Mouse (Mus musculus) forebrain, embryonic 10.5 days (tissue): ENCODE data around the gene Sypl. TPM values are rescaled to one million over a fixed set of nuclear protein-coding genes. Genes with fewer than 3 reads are reported as not detected.

Source experiments
- polyA plus RNA-seq: library from polyadenylated mRNA; unstranded; fragments of >200 nt; fragmentation: Nextera tagmentation; extraction: Ambion mirVana; gene quantifications from 2 replicates; pipeline ENCODE4 v1.2.1, GENCODE M21; 2016

Sypl gene
- polyA plus RNA-seq, 1 experiment from 2014 or later: 48.6 TPM

Other genes with a start within 250 kb of the Sypl start
- gene Nampt, start 134.3 kb upstream of the Sypl start, polyA plus RNA-seq: 38.7 and 41.6 TPM in 2 replicates
- not detected in 2 replicates for gene Cdhr3, start 139.0 kb downstream of the Sypl start, polyA plus RNA-seq
- gene Atxn7l1, start 193.8 kb downstream of the Sypl start, polyA plus RNA-seq: 10.4 and 11.0 TPM in 2 replicates